Mouse (Mus musculus) megakaryocyte progenitor cell, adult 5-6 weeks (primary cell): ENCODE results near the gene Abraxas1. TPM values are rescaled to one million over a fixed set of nuclear protein-coding genes. Genes with fewer than 3 reads are reported as not detected.

Experiments
- ATAC-seq: replicated peaks from 2 replicates; pipeline ENCODE4 v1.8.0; 2016; ENCODE audit warnings: mild to moderate bottlenecking, moderate TSS enrichment, inconsistent platforms; ENCODE audit not compliant: poor library complexity
- total RNA-seq, 2 experiments: library from RNA; stranded (forward) in 1 of 2; stranded (reverse) in 1 of 2; fragments of 157-497, 149-512 nt in 1 of 2; fragments of 200-1000 nt in 1 of 2; gene quantifications; 2 replicates each; pipeline versions ENCODE4 v1.2.3 to v1.2.4; 2015 to 2017

The Abraxas1 gene
- total RNA-seq (2015), result 25.6 and 33.5 TPM in 2 replicates
- 33.9 and 44.7 TPM in 2 replicates for total RNA-seq (2017)

DNA sequence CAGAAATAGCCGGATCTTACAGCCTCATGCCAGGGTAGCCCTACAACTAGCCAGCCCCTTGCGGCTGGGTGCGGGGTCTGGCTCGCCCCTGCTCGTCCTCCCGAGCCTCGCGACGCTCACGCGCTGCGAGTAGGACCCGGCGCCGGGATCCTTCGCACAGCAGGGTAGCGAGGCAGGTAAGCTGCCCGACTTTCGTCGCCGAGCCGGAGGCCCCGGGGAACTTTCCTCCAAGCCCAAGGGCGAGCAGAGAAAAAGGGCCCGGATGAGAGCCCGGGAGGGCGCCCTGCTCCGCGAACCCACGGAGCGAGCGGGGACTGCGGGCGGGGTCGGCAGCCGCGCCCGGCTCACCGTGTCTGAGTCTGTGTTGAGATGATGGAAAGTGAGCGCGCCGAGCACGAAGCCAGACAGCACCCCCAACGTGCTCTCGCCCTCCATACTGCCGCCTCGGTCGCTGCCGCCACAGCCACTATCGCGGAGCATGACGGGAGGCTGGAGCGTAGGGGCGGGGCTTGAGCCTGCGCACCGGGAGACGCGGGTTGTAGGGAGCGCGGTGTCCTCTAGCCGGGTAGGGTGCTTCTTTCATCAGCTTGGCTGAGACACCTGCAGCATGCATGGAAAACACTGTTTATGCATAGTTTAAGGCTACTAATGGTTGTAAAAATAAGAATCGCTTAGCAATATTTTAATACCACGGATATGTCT is at the start of gene Abraxas1:
Gene Abraxas1 (minus strand): TSS at position 483 of the 702 bp plus-strand sequence.
- peak; percentile 97 for ATAC-seq

DNA sequence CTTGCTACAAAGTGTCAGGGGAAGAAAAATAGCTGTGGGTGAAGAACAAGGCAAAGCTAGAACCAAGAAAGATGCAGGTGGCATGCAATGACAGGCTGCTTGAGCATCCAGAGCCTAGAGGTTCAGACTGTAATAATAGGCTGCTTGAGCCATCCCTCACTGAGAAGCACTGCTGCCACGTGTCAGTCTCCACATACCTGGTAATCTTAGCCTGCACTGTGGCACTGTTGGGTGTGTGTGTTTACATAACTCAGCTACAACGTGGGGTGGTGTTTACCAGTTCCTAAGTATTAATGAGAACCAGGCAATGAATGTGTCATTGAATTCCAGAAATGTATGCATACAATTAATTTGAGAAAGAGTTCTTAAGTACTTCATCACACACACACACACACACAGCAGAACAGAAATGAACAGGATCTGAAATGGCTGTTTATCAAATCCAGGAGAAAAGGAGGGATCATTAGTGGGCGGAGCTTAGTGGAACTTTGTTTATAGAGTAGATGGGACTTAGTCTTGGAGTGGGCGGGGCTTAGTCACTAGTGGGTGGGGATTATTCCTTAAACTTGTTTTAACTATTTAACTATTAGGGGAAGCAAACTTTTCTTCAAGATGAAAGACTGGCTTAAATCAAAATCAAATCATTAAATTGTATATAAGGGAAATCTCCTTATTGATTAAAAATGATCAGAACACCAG is 48.6 kb upstream of the Abraxas1 start:
- no peak for ATAC-seq

DNA sequence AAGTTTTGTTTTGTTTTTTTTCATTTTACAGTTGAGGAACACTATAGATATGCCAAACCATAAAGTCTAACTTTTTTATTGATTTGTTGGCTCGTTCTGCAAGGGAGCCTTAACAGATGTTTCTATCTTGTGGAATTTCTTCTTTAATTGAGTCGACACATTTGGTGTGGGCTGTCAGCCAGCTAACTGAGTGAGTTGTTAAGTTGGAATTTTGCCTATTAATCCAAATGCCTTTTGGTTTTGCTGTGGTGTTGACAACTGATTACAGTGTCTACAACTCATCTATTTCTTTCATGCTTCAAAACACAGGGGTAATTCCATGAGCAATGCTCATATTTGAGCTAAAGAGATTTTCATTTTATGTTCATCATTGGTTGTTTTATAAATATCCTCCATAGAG is 45.4 kb upstream of the Abraxas1 start:
- ATAC-seq, result no peak

DNA sequence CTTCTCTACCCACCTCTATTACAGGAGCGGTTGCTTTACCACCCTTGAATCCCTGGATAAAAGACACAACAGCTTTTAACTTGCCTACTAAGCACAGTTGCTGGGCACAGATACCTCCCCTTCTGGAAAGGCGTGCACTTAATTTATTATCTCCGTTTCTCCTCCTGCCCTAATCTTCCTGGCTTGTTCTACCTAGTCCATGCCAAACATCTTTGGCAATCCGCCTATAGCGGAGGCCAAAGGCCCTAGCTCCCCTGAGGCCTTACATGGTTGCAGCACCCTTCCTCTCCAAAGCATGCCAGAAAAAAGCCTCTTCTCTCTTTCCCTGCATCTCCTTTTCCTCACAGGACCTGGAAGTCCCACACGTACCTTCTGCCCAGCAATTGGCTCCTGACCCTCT is 43.7 kb upstream of the Abraxas1 start:
- no peak for ATAC-seq

DNA sequence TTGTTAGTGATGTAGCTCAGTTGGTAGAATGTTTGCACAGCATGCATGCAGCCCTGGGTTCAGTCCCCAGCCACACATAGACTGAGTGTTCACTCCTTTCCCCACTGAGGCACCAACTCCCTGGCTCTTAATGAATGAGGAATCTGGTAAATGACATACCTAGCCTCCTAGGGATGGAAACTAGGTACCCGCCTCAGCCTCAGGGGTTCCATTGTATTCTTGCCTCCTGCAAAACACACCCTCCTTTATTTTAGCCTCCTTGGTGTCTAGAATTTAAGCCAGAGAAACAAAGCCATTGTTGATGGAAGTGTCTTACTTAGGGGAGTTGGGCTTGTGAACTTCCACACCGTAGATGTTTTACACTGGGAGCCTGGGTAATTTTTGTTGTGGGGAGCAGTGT is 42.3 kb upstream of the Abraxas1 start:
- no peak for ATAC-seq

DNA sequence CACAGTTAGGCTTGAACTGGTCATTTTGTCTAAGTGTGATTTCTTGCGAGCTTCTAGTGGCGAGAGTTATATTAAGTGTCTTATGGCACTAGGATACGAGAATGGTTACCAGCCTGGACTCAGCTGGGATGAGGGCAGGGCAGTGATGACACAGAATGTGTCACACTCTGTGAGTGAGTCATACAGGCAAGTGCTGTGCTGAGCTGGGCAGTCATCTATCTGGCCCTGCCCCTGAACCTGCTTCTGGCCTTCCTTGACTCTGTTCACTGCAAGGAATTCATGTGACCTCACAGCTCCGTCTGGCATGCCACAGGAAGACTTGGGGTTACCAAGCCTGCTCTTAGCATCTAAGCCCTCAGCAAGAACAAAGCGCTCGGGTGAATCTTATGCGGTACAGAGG is 41.0 kb upstream of the Abraxas1 start:
- ATAC-seq, result 0 out of 2 replicates have a peak, but pooled peaks have one; percentile 14

DNA sequence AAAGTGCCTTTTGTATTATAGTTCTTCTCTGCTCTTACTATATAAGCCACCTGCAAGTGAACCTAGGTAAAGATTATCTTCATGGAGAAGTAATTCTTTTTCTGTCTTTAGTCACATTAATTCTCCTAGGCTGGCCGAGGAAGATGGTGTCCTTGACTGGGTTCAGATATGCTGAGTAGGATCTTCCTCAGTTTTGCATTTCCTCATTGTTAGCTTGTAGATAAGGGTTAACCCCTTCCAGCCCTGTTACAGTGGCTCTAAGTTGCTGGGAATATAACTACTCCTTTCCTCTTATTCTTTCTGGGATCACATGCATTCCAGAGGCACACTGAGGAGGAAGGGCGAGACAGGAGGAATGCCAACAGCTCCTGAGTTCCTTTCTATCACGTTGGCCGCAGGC is 40.4 kb upstream of the Abraxas1 start:
- peak; percentile 36 for ATAC-seq

DNA sequence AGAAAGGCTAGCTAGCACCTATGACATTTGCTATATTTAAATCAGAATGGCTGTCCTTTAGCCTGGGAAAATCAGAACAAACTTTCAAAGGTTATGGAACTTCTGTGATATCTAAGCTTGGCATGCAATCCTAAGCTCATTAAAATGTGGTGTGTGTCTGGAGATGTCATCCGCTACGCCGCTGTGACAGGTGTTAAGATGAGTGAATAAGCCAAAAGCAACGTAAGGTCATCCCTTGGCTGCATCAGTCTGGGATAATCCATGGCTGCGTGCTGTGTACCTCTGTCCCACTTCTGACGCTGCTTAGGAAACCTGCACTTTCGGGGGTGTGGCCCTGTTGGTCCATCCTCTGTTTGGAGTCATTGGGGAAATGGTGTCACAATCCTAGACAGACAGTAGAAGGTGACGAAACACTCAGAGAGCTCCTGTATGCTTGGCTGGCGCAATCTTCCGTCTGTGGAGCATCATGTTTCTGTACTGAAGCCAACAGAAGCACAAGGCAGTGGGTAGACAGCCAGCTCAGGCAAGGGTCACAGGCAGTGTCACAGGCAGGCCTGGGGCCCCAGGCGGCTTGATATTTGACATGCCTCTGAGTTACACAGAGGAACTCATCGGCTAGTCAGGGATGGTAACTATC is 39.8 kb upstream of the Abraxas1 start:
- peak; percentile 97 for ATAC-seq

DNA sequence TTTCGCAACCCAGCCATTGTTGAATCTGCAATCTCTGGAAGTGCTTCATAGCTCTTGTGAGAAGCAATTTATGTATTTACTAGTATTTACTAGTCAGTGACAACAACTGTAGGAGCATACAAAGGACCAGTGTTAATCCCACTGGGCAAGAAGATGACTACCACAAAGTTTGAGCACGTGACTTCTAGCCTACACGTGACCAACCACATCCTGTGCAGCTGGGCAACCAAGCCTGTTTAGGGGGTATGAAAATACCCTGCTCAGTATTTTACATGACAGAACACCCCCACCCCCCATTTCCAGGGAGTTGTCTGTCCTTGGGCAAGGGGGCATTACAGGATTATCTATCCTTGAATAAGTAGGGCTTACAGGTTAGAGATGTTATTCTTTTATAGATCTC is 35.8 kb upstream of the Abraxas1 start:
- no peak for ATAC-seq

DNA sequence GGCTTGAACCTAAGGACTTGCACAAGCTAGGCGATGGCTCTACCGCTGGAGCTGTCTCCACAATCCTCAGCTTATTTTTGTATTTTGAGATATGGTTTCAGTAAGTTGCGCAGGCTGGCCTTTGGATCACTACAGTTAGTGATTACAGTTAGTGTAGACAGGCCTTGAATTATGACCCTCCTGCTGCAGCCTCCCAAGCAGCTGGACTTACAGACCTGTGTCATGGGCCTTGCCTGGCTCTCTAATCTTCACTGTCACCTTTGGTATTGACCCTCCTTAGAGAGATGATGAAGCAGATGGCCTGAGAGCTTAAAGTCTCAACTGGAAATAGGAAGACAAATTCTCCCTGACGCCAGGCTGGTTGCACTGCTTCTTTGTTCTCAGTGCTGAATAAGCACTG is 33.2 kb upstream of the Abraxas1 start:
- ATAC-seq, result no peak

DNA sequence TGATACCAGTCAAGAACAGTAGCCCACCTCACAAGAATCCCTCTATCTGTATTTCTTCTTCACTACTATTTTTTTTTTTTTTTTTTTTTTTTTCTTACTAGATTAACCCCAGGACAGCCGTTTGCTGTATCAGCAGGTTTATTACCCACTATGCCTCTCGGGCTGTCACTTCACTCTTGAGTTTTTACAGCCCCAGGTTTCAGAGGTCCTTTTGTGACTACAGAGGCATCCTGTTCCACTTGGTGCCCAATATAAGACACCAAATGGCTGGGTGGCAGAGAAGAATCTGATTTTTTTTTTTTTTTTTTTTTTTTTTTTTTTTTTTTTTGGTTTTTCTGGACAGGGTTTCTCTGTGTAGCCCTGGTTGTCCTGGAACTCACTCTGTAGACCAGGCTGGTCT is 26.4 kb upstream of the Abraxas1 start:
- ATAC-seq, result no peak

DNA sequence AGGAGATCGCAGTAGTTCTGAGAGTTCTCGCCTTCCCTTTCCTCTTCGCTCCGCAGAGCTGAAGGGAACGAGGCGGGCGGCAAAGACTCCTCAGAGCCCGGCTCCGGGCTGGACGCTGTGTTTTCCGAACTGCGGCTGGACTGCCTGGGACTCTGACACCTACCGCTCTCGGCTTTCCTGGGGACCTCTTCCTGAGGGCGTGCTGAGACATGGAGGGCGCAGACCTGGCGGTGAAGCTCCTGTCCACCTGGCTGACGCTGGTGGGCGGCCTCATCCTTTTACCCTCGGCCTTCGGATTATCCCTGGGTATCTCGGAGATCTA is 25.8 kb upstream of the Abraxas1 start:
- no peak; the same call in 1 of the 2 replicates for ATAC-seq

DNA sequence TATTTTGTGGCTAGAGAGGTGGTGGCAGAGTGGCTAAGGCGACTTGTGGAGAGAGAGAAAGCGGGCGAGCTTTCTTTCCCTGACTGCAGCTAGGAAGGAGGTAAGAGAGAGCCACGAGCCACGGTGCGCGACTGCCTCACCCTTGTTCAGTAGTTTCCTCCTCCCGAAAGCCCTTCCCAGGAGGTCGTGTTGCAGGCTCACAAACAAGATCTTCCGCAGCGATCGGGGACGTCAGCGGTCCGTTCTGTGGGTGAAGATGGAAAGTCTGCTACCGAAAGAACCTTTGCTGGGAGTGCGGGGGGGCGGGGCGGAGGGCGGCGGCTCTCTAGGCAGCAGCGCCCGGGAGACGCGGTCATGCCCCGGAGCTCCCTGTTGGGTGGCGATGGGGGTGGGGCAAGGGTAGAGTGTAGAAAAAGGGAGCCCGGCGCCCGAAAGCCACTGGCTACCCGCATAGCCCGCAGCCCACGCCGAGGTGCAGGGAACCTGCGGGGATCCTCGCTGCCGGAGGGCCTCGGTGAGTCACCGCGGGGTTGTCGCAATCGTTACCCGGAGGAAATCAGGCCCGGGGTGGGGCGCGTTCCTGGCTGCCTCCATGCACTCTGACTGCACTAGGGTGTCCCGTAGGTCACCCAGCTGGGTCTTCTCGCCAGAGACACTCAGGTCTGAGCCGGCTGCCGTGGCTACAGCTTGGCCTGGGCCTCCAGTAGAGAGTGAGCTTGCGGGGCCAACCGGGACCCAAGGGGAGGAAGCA is 25.3 kb upstream of the Abraxas1 start:
- peak; percentile 86 for ATAC-seq

DNA sequence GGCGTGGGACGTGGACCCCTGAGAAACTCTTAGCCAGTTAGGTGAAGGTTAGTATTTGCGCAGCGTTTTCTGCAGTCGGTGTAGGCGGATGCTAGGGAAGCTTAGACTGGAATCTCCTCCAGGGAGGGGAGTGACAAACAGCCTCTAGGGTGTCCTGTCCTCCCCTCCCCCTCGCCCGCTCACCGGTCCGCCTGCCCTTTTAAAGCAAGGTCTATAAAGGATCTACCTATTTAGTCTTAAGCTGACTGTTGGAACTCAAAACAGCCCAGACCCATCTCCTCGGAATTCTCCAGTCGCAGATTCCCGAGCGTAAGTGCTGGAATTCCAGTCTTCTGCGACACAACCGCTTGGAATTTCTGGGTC is 24.7 kb upstream of the Abraxas1 start, which contains the start of gene Gpat3:
Gene Gpat3 (plus strand): TSS at position 229 of the 363 bp plus-strand sequence.
- ATAC-seq, result 0 out of 2 replicates have a peak, but pooled peaks have one; percentile 18

DNA sequence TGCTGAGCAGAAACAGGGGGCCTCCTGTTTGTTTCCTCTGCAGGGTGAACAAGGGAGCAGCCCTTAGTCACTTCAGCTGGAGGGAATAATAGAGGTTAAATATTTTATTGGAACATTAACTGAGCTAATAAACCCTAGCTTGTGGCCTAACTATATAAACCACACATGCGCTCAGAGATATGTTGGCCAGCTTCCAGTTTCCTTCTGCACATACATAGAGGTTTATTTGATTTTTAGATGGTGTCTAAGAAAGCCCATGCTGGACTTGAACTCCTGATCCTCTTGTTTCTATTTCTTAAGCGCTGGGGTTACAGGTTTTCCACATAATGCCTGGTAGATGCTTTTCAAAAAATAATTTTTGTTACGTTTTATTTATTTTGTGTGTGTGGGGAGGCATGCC is 23.7 kb upstream of the Abraxas1 start:
- no peak for ATAC-seq

DNA sequence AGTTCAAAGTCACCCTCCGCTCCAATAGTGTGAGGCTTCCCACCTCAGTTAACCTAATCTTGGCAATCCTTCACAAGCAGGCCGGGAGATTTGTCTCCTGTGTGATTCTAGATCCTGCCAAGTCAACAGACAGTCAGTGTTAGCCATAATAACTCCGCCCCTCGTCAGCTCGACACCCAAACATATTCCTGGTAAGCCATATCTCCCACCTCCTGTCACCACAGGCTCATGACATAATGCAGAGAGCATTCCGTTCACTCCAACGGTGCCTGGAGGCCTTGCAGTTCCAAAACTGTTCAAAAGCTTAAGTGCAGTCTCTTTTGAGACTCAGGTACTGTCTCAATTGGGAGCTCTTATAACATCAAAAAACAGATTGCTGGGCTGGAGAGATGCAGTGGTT is 17.1 kb upstream of the Abraxas1 start:
- ATAC-seq, result no peak

DNA sequence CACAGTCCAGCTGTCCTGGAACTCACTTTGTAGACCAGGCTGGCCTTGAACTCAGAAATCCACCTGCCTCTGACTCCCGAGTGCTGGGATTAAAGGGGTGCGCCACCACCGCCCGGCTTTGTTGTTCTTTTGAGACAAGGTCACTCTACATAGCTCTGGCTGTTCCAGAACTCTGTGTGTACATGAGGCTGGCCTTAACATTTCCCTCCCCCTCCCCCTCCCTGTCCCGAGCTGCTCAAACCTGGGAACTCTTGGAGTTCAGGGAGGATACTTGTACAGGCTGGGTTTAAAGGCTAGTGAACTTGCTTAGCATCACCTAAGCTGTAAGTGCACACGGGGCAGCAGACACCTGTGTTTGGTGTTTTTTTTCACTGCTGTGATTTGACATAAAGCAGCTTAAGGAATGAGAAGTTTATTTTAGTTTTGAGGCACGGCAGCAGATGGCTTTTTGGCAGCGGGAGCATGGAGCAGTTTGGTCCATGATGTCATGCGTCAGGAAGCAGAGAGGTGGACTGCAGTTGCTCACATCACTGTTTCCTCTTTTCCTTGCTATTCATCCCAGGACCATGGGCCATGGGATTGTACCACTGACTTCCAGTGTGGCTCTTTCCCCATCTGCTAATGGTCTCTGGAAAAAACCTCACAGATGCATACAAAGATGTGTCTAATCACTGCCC is 15.2 kb upstream of the Abraxas1 start:
- ATAC-seq, result no peak

DNA sequence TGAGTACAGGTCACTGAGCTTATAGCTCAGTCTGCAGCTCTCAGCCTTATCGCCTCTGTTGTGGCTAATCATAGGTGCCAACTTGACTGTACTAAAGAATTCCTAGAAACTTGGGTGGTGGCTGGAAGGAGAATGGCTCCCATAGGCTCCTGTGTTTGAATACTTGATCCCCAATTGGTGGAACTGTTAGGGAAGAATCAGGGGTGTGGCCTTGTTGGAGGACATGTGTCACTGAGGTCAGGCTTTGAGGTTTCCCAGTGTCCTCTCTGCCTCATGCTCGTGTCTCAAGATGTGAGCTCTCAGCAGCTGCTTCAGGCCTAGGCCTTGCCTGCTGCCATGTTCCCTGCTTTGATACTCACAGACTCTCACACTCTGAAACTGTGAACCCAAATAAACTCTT is 13.1 kb upstream of the Abraxas1 start:
- no peak for ATAC-seq

DNA sequence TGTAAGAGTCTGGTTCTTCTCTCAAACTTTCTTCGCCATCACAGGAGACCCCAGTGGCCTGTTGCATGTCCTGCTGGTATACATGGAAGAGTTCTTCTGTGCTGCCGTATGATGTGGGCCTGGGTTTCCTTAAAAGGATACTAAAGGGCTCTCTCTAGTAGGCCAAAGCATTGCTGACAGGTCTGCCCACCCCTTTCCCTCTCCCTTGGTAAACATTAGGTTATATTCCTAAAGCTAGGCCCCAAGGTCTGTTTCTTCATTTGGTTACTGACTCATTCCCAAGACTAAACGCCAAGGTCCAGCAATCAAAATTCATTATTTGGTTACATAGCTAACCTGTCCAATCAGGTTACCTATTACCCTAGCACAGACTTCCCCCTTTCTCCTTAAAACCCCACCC is 11.9 kb upstream of the Abraxas1 start:
- ATAC-seq, result no peak

DNA sequence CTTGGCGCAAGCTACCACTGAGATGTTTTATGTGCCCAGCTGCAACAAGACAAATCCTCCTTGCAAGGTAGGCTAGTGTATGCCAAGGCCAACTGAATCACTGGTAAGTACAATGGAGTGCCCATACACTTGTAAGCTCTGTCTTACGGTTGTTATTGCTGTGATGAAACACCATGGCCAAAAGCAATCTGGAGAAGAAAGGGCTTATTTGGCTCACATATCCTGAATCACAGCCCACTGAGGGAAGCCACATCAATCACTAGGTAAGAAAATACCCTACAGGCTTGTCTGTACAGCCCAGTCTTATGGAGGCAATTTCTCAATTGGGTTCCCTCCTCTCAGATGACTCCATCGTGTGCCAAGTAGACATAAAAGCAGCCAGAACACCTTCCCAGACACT is 7.9 kb upstream of the Abraxas1 start:
- ATAC-seq, result no peak

DNA sequence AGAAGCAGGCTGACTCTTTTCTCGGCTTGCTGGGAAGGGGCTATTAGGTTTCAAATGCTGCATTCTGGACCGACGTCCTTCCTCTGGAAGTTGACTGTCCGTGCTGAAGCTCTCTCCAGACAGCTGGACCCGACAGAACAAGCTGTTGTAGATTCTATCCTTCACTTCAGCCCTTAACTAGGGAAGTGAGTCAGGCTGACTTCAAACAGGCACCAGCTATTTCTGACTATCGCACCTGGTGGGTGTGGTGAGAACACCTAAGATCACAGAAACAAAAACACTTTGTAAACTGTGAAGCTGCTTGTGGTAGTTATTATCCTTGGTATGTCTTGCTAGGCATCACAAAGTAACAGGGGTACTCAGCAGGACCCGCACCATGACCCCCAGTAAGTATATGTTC is 5.8 kb upstream of the Abraxas1 start:
- ATAC-seq, result no peak
